Mouse (Mus musculus): ENCODE results near the gene Iffo1. TPM values are rescaled to one million over a fixed set of nuclear protein-coding genes. Genes with fewer than 3 reads are reported as not detected.
"Not testable (repeated sequence)": the region's sequence is repeated elsewhere in the genome, so short reads cannot be mapped to it uniquely, and the experiment has no call there.

The Iffo1 gene
- total RNA-seq, 2 experiments from 2014 or later: 13.0 to 17.8 TPM

GRCm38 (mm10) chr6:125158944-125159492 lies 14.0 kb downstream of the Iffo1 start:
- no peak for DNase-seq
- intact Hi-C loops (cut with DNase I): no loop called here

- no peak for DNase-seq
- intact Hi-C loops (cut with DNase I): loop anchor here (5.0 kb wide), 1 partner anchor 112 kb away; no protein-coding TSS in a partner anchor
Measured at GRCm38 (mm10) chr6:125159773-125160557, 14.9 kb downstream of the Iffo1 start.

DNA sequence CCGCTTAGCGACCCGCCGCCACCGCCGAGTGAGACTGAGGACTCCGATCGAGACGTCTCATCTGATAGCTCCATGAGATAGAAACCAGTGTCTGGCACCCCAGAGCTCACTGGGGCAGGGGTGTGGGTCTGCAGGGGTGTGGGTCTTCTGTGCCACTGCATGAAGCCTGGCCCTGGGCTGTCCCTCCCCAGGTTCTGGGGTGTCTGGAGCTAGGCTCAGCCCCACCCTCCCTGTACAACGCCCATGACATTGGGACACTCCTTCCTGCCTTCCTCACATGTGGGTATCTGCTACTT lies 15.5 kb downstream of the Iffo1 start:
- intact Hi-C loops (cut with DNase I): loop anchor here (5.0 kb wide), 1 partner anchor 112 kb away; no protein-coding TSS in a partner anchor
- no peak for DNase-seq

- intact Hi-C loops (cut with DNase I): loop anchor here (5.0 kb wide), 1 partner anchor 111 kb away; no protein-coding TSS in a partner anchor
- peak; percentile 88 to 90 for DNase-seq
Measured at GRCm38 (mm10) chr6:125160854-125161760, 16.1 kb downstream of the Iffo1 start.

DNA sequence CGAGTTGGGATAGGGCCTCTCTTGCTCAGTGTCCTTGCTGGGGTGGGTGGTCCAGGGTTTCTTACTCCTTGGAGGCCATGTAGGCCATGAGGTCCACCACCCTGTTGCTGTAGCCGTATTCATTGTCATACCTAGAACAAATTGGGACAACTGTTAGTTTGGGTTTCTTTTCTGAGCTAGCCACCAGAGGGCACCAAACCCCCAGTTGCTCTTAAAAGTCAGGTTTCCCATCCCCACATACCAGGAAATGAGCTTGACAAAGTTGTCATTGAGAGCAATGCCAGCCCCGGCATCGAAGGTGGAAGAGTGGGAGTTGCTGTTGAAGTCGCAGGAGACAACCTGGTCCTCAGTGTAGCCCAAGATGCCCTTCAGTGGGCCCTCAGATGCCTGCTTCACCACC lies 16.9 kb downstream of the Iffo1 start:
- peak; percentile 81 to 85 for DNase-seq

GRCm38 (mm10) chr6:125162615-125163305 lies 17.7 kb downstream of the Iffo1 start:
- DNase-seq: not testable (repeated sequence)
- intact Hi-C loops (cut with DNase I): loop anchor here (1.0 to 5.0 kb wide), 2 partner anchors 13 to 110 kb away; no protein-coding TSS in a partner anchor

More for the DNA sequence above, 16.9 kb downstream of the Iffo1 start:
- intact Hi-C loops (cut with DNase I): loop anchor here (1.0 to 5.0 kb wide), 2 partner anchors 13 to 110 kb away; no protein-coding TSS in a partner anchor

GRCm38 (mm10) chr6:125163801-125164657 lies 19.0 kb downstream of the Iffo1 start:
- peak; percentile 38 to 41 for DNase-seq
- intact Hi-C loops (cut with DNase I): loop anchor here (5.0 kb wide), 1 partner anchor 108 kb away; no protein-coding TSS in a partner anchor

DNA sequence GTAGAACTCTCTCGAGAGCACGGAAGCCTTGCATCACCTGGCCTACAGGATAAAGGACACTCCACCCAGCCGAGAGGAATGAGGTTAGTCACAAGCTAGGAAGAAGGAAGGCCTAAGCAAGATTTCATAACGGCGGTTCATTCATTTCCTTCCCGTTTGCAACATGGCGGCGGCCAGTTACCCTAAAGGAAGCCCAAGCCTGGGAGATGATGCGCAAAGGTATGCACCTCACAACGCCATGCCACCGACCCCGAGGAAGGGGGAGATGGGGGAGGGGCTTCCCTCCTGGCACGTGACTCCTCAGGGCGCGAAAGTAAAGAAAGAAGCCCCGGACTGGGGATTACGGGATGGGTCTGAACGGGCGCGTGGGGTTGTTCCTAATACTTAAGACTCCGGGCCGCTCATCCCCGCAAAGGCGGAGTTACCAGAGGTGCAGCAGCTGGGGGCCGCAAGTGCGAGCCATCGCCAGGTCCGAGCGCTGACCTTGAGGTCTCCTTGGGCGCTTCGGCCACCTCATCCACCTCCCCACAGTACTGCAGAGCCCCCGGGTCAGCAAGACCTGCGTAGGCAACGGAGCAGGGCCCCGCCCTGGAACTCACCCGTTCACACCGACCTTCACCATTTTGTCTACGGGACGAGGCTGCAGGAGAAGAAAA lies 19.8 kb downstream of the Iffo1 start:
- peak; percentile 75 to 77 for DNase-seq
- intact Hi-C loops (cut with DNase I): loop anchor here (5.0 kb wide), 1 partner anchor 108 kb away; no protein-coding TSS in a partner anchor

GRCm38 (mm10) chr6:125165328-125165891 lies 20.4 kb downstream of the Iffo1 start:
- intact Hi-C loops (cut with DNase I): no loop called here
- peak; percentile 98 for DNase-seq

GRCm38 (mm10) chr6:125166051-125166751 lies 21.2 kb downstream of the Iffo1 start, which contains the start of gene Gapdh:
Gapdh (minus strand) TSS chr6:125166467.
- intact Hi-C loops (cut with DNase I): no loop called here

DNA sequence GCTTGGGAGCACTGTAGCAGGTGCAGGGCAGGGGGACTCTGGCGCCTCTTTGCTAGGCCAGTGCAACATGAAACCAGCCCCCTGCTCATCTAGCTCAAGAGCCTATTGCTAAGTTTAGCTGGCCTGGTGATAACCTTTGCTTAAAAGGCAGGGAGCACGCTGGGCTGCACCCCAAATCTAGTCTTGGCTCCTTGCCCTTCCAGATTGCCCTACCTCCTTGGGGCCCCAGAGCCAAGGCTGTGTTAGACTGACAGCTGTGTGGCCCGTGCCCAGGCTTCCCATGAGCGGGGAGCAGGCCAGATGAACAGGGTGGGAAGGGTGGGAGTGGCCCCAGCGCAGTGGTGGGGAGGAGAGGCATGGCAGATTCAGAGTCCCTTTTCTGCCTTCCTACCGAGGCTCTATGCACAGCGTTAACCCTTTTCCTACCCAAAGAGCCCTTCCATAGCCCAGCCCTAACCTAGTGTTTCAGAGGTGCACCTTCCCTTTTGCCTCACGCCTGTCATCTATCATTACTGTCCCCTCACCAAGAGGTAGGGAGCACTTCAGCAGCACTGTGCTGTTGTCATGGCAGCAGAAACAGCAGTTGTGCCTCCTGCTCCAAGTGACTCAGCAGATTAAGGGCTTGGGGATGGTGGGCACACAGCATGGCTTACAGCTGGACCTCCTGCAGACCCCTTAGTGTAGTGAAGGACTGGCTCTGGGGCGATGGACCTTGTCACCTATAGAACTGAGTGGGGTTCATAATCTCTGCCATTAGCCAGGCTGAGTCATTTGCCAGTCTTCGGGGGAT lies 22.0 kb downstream of the Iffo1 start:
- DNase-seq: peak; percentile 82 to 87
- intact Hi-C loops (cut with DNase I): no loop called here

More at GRCm38 (mm10) chr6:125166051-125166751, 21.2 kb downstream of the Iffo1 start, which contains the start of gene Gapdh:
- DNase-seq: peak; percentile 94 to 95

DNA sequence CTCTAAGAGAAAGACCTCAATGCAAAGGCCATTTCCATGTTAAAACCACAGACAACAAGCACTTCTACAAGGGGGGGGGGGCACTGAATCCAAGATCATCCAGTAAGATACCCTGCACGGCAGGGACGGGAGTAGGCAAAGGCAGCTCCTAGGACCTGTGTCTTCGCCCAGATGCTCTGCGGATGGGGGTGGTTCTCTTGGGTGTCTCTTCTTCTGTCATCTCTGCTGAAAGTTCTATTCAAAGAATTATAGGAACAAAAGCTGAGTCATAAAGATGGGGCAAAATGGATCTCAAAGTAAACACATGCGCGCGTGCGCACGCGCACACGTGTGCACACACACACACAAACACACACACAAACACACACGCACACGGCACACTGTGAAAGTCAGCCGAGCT lies 23.0 kb downstream of the Iffo1 start:
- intact Hi-C loops (cut with DNase I): no loop called here

DNA sequence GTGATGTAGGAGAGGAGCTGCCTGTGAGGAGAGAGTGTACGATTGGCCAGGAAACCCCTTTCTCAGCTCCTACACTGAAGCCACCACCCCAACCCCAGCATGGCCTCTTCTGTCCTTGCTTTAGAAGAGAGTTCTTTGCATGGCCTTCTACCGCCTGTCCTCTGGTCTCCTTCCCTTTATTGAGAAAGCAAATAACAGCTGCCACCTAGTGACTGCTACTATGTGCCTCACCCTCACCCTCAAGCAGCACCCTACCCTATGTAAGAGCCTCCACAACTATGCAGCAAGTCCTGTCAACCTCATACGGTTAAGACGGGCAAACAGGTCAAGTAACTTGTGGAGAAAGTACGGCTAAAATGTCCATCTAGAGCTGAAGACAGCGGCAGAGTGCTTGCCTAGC lies 25.2 kb downstream of the Iffo1 start:
- DNase-seq: no peak
- intact Hi-C loops (cut with DNase I): loop anchor here (2.0 kb wide), 1 partner anchor 21 kb away; the partner anchor contains the start of genes Mrpl51 and Ncapd2

More for the DNA sequence above, 23.0 kb downstream of the Iffo1 start:
- no peak for DNase-seq

DNA sequence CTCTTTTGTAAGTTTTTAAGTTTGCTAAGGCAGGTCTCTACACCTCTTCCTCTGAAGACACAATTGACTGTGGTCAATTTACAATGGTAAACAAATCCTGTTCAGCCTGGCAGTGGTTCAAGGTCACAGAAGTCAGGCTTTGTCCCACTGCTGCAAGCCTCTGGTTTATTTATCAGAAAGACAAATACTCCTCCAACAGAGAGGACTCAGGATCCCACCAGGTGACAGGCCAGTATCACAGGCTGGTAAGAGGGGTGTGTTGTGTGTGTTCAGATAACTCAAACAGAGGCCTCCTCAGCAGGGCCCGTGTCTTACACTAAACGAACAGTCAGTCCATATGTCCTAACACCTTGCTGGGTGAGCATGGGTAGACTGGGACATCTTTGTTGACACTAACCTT lies 27.4 kb downstream of the Iffo1 start:
- DNase-seq: no peak
- intact Hi-C loops (cut with DNase I): no loop called here

GRCm38 (mm10) chr6:125173256-125173655 lies 28.2 kb downstream of the Iffo1 start:
- DNase-seq: no peak
- intact Hi-C loops (cut with DNase I): no loop called here

DNA sequence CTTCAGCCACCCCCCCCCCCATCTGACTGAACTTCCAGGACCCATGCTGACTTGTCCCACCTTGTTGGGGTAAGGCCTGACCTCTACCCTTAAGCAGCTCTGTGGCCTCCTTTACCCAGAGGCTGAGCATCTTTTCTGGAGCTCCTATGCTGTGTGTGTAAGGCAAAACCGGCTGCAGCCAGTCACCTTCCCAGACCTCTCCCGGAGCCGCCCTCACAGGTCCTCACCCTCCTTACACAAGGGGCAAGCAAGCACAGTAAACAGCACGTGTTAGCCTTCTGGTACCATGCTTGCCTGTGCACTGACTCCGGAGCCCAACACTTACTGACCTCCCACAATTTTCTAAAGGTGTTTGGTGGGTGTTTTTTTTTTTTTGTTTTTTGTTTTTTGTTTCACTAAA lies 30.4 kb downstream of the Iffo1 start:
- intact Hi-C loops (cut with DNase I): no loop called here
- no peak for DNase-seq

- no peak for DNase-seq
- intact Hi-C loops (cut with DNase I): no loop called here
Measured at GRCm38 (mm10) chr6:125179601-125180000, 34.6 kb downstream of the Iffo1 start.
